Mouse (Mus musculus) testis, adult 2 months (tissue): ENCODE measurements around the gene Spcs3.

Source experiments
- CTCF ChIP-seq: fragments of 200-500 bp; IDR thresholded peaks from 2 replicates; pipeline ENCODE4 v1.5.1; 2012; ENCODE audit warnings: low read depth, mild to moderate bottlenecking, inconsistent platforms, low read length, moderate library complexity; ENCODE audit not compliant: control insufficient read depth, insufficient read depth, insufficient replicate concordance
- POLR2A ChIP-seq: fragments of 200-500 bp; IDR thresholded peaks from 2 replicates; pipeline ENCODE4 v1.6.1; 2012; ENCODE audit warnings: low read depth, mild to moderate bottlenecking, inconsistent platforms, low read length, moderate library complexity; ENCODE audit not compliant: control insufficient read depth

DNA sequence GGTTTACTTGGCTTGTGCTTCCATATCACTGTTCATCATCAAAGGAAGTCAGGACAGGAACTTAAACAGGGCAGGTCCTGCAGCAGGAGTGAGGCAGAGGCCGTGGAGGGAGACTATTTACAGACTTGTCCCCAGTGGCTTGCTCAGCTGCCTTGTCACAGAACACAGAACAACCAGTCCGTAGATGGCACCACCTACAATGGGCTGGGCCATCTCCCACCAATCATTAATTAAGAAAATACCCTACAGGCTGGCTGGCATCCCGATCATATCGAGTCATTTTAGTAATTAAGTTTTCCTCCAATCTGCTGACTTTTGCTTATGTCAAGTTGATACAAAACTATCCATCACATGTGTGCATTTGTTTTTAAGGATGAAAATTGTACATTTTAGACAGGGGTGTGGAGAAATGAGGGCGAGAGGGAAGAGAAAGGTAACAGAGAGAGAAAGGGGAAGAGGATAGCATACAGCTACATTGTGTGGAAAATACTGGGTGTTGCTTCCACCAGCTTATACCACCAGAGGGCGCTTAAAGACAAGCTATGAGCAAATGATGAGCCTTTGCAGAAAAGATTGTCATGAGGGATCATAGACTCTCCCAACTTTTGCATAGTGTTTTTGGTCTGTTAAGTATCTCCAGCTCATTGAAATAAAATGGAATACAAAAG, 22.2 kb downstream of the Spcs3 start:
- no peak for TF ChIP-seq CTCF
- no peak for TF ChIP-seq POLR2A
